Mouse (Mus musculus): ENCODE measurements around the gene Epo. TPM values are rescaled to one million over a fixed set of nuclear protein-coding genes. Genes with fewer than 3 reads are reported as not detected.

Epo gene
- polyA plus RNA-seq (2012; rRNA removed), result not detected in 2 replicates

DNA sequence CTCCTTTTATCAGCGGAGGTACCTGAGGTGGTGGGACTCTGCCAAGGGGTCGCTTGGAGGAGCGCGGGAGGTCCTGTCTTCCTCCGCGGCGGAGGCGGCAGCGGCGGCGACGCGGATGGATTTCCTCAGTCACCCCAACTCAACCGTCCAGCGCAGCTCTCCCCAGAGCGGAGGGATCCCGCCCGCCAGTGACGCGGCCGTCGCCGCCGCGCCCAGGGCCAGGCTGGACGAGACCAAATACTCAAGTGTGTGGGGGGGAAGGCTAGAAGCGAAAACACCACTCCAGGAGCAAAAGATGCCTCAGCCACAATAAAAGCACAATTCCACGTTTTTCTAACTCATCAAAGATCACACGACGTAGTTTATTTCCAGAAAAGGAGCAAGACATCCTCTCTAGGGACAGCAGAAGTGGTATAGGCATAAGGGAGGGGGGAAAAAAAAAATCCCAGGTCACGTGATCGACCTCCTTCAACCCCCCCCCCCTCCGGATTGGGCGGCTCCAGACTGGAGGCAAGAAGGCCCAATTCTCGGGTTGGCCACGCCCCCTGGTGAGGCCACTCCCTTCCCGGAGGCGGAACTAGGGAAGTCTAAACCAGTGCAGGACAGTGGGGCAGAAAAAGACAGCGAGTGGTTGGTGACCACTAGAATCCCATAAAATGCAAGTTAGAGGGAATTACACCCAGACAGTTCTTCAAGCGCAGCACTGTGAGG is at the start of gene Epo, which contains the start of gene Gnb2:
Gene Epo (minus strand): TSS at position 126 of the 711 bp plus-strand sequence.
Gene Gnb2 (minus strand): TSS at position 394 of the 711 bp plus-strand sequence.
- DNase-seq (ENCODE audit: low spot score), result peak; percentile 92

DNA sequence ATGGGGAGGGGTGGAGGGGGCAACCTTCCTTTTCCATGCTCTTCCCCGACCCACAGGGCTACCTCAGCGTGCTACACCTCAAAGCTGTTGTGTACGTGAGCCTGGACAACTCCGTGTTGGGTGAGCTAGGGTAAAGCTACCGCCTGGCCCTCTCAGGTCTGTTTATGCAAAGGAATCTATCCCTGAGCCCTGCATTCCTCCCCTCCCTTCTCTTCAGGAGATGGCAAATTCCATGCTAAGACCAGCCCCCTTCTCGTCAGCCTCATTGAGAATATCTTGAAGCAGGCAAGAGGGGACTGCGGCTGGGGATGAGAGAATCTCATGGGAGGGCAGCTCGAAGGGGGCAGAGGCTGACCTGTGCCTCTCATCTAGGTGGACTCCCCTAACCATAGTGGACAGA is 49.7 kb upstream of the Epo start:
- no peak for DNase-seq (ENCODE audit: low spot score)

DNA sequence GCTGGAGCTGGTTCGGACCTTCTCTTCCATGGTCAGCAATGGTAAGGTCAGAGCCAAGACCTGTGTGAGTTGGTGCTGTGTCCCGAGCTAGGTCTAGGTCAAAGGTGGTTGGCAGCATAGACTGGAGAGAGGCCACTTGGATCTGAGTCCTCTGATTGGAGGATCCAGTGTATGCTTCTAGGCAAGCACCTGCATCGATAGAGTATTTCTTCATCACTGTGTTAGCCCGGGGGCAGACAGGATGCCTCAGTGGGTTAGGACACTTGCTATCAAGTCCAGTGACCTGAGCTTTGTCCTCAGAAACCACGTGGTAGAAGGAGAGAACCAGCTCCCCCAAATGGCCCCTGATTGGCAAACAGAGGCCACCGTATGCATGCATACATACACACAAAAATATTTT is 47.2 kb upstream of the Epo start:
- no peak for DNase-seq (ENCODE audit: low spot score)

- no peak for DNase-seq (ENCODE audit: low spot score)
These were observed 41.4 kb upstream of the Epo start for GRCm38 (mm10) chr5:137574470-137574901.

DNA sequence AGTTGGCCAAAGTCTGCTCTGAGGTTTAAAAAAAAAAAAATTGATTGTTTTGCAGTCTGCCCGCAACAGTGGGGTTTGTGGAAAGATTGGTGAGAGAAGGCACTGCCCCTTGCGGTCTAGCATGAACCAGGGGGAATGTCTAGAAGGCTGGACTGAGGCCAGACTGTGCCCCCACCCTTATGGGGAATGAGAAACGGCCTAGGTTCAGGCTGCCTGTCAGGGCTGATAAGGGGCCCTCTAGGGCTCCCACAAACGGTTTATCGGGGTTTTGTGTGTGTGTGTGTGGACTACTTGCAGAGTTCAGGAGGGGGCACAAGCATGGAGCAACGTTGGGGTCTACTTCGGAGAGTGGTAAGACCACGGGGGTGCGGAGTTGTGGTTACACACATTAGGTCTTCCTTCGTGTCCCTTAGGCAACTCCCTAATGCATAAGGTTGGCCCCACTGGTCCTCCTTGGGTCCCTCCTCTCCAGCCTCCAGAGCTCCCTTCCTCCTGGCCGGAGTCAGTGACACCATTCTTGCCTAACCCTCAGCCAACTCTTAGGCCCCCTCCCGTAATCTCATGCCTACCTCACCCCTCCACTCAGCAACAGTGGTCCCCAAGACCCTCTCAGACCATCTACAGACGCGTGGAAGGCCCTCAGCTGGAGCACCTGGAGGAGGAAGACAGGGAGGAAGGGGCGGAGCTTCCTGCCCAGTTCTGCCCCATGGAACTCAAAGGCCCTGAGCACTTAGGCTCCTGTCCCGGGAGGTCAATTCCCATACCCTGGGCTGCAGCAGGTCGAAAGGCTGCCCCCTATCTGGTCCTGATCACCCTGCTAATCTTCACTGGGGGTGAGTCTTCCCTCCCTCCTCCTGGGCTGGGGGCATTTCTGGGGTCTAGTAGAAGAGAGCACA is 37.9 kb upstream of the Epo start:
- no peak for DNase-seq (ENCODE audit: low spot score)

- DNase-seq (ENCODE audit: low spot score), result no peak
These were observed 37.1 kb upstream of the Epo start for GRCm38 (mm10) chr5:137570181-137570580.

DNA sequence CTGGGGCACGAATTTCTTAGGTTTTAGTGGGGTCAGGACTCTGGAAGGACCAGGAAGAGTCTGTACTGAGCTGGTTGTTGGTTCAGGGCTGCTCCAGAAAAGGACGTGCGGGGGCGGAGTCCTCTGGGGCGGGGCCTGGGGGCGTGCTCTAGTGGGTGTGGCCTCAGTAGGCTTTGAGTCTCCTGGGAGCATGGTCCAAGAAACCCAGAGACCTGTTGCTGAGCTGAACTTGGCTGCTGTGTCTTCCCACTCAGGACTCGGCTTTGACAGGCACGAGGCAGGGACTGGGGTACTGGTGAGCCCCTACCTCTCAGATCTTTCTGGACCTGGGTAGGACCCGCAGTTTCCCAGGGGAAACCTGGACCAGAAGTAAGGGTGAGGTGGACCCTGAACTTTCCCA is 36.6 kb upstream of the Epo start, which contains the start of gene Tfr2:
Gene Tfr2 (plus strand): TSS at position 176 of the 400 bp plus-strand sequence.
- DNase-seq (ENCODE audit: low spot score), result no peak

DNA sequence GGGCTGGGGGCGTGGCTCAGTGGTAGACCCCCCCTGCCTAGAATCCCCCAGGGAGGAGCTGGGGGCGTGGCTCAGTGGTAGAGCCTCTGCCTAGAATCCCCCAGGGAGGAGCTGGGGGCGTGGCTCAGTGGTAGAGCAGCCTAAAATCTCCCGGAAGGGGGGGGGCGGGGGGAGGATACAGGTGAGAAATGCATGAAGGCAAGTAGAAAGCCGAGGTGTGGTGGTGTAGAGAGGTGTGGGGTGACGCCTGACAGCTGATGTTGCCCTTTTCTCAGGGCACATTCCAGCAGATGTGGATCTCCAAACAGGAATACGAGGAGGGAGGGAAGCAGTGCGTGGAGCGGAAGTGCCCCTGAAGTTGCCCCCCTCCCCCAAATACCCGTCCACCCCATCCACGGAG is 36.0 kb upstream of the Epo start:
- DNase-seq (ENCODE audit: low spot score), result no peak

GRCm38 (mm10) chr5:137568223-137568798 is 35.3 kb upstream of the Epo start:
- DNase-seq (ENCODE audit: low spot score), result no peak

- DNase-seq (ENCODE audit: low spot score), result no peak
These were observed 33.4 kb upstream of the Epo start for GRCm38 (mm10) chr5:137566416-137566815.

GRCm38 (mm10) chr5:137565744-137566143 is 32.7 kb upstream of the Epo start:
- DNase-seq (ENCODE audit: low spot score), result no peak

- no peak for DNase-seq (ENCODE audit: low spot score)
These were observed 29.9 kb upstream of the Epo start for GRCm38 (mm10) chr5:137562965-137563364.

GRCm38 (mm10) chr5:137561556-137561955 is 28.5 kb upstream of the Epo start:
- DNase-seq (ENCODE audit: low spot score), result no peak

- no peak for DNase-seq (ENCODE audit: low spot score)
These were observed 20.9 kb upstream of the Epo start for GRCm38 (mm10) chr5:137553898-137554297.

DNA sequence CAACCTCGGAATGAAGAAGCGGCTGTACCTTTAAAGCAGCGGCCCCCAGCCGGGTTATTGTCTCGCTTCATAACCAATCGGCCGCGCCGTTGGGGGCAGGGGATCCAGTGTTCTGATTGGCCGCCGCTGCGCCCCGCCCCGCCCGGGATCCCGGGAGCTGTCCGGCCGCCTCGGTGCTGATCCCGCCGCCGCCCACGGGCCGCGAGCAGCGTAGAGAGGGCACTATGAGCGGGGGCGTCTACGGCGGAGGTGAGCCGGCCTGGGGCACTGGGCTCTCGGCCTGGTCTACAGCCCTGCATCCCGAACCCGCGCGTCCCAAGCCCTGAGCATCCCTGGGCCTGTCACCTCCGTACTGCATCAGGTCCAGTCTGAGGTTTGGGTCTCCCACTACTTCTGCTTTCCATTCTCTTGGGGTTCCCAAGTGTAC is 20.4 kb upstream of the Epo start, which contains the start of gene Actl6b:
Gene Actl6b (plus strand): TSS at position 107 of the 427 bp plus-strand sequence.
- peak; percentile 44 for DNase-seq (ENCODE audit: low spot score)

DNA sequence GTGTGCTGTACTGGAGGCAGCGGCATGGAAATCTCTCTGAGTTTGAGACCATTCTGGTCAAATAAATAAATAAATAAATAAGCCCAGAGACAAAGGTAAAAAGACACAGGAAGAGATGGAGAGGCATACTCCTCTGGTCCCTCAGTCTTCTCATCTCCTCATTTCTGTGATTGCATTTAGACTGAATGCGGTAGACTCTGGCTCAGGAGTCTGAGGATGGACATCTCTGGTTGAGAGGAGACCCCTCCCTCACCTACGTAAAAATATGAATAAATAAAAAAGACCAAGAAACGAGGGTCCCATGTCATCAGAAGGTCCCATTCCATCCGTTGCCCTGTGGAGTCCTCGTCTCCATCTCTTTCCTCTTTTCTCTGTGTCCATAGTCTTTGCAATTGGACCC is 20.0 kb upstream of the Epo start:
- DNase-seq (ENCODE audit: low spot score), result no peak

DNA sequence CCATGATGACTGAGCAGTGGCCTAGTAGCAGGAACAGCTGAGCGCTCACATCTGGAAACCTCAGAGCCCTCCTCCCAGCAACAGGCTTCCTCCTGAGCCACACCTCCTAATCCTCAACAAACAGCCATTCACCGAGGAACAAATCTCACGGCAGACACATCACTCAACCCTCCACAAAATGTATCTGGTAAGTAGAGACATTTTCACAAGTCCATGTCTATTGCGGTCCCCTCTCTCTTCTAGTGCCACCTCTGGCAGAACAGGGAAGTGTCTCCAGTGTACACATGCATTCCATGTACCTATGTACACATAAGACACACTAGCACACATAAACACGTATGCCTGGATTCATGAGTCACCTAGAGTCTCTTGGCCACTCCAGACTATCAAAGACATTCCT is 18.1 kb upstream of the Epo start:
- DNase-seq (ENCODE audit: low spot score), result no peak

- DNase-seq (ENCODE audit: low spot score), result no peak
These were observed 16.8 kb upstream of the Epo start for GRCm38 (mm10) chr5:137549840-137550239.

DNA sequence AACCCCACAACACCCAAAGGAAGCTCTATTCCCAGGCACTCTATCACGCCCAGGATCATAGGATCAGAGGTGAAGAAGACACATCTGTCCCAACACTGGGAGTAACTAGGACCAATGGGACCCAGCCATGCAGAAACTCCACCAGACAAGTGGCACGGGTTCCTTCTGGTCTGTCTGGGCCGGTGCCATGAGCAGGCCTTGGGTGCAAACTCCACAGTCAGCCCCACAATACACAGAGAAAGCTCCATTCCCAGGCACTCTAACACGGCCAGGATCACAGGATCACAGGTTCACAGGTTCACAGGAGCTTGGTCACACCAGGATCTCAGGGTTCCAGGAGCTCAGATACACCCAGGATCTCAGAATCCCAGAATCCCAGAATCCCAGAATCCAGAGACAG is 12.6 kb upstream of the Epo start:
- no peak for DNase-seq (ENCODE audit: low spot score)

DNA sequence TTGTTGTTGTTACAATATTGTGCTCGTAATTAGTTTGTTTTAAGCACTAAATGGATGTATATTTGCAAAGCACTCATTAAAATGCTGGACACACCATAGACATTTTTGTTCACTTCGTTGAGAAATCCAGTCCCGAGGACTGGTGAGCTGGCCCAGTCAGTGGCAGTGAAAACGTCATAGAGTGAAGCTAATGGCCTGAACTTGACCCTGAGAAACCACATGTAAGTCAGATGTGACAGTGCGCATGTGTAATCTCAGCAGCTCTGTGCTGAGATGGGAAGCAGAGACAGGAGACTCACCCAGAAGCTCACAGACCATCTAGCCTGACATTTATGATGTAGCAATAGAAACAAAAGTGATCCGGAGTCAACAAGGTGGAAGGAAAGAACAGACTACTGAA is 11.9 kb upstream of the Epo start:
- no peak for DNase-seq (ENCODE audit: low spot score)

- no peak for DNase-seq (ENCODE audit: low spot score)
These were observed 8.9 kb upstream of the Epo start for GRCm38 (mm10) chr5:137541768-137542540.
